Mouse (Mus musculus) bone marrow macrophage, adult 2 months (primary cell): ENCODE measurements around the gene Cdh18.

ENCODE experiments used
- CTCF ChIP-seq: IDR thresholded peaks from 2 replicates; pipeline ENCODE4 v1.5.1; 2012; ENCODE audit warnings: low read depth, mild to moderate bottlenecking, low read length, moderate library complexity
- POLR2A ChIP-seq: IDR thresholded peaks from 2 replicates; pipeline ENCODE4 v1.6.1; 2012; ENCODE audit warnings: mild to moderate bottlenecking, low read depth, low read length, borderline replicate concordance

- no peak for TF ChIP-seq CTCF
- no peak for TF ChIP-seq POLR2A
Measured at GRCm38 (mm10) chr15:22837173-22837572, 288.4 kb downstream of the Cdh18 start.
